Mouse (Mus musculus): ENCODE measurements around the gene Aldh3a1.

DNA sequence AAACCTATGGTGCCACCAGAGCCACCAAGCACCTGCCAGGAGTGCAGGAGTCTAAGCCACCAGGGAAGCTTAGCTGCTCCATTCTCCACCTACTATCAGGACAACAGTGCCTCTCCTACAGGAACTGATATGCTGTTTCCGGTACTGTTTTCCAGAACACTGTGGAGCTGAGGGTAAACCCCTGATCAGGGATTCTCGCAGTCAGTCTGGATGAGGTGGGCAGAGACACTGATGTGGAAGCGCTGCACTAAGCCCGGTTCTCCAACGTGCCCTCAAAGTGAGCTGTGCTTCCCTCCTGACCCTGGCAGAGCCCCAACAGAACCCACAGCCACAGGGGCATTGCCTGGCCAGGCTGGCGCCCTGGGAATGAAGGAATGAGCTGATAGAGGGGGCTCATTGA is 43.0 kb upstream of the Aldh3a1 start:
- no peak for TF ChIP-seq CTCF (IDR thresholded peaks at IDR 0.05; ENCODE audit: control insufficient read depth, insufficient read depth, insufficient read length)
- TF ChIP-seq MAX (IDR thresholded peaks at IDR 0.05), result no peak
- no peak for TF ChIP-seq CEBPB (IDR thresholded peaks at IDR 0.05; ENCODE audit: low read depth)
- TF ChIP-seq FOSL1 (IDR thresholded peaks at IDR 0.05; ENCODE audit: insufficient read depth, low read length, poor library complexity, severe bottlenecking), result no peak
- no peak for TF ChIP-seq MYOG (IDR thresholded peaks at IDR 0.05; ENCODE audit: control insufficient read depth, extremely low read depth, insufficient read length)
